Mouse (Mus musculus): ENCODE measurements around the gene Adk. TPM values are rescaled to one million over a fixed set of nuclear protein-coding genes. Genes with fewer than 3 reads are reported as not detected.
A peak's percentile ranks its signal among the peaks of the same experiment; 100 is the strongest.

Gene Adk
- polyA plus RNA-seq, 1 experiment from 2014 or later, result 156 TPM

DNA sequence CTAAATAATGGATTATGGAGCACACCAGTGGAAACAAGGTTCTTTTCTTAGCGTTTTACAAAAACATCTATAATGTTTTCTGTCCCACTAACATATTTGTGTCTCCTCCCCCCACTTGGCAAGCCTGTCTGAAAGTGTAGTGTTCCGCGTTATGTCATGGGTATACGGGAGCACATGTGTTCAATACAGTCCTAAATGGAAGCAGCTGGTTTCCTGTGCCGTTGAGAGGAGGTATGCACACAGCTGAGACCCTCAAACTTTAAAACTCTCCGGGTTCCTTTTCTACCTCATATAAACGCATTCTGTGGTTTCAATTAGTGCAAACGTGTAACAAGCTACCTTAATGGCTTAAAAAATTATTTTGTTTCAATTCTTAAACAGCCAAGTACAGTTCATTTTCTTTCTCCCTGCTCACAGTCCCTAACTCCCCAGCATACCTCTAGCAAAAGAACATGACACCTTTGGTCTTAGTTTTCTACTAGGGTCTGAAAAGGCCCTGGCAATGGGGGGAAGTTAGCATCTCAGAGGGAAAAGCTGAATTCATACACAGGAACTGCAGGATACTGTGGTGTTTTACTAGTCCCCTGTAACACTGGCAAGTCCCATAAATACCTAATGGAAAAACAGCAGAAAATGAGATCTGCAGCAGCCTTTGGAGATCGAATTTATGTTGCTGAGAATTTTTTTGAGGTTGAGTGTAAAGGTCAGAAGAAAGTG lies 235.5 kb downstream of the Adk start:
- no peak overlapping the region for H3K9ac ChIP-seq
- peaks cover 51% of the 10 kb centered on the region for H3K4me1 ChIP-seq
- peak overlapping the region; percentile 30; the same call in 1 of the 2 replicates for H3K4me2 ChIP-seq (replicated peaks)
- no peaks in the 10 kb centered on the region for H3K27me3 ChIP-seq
- no peaks in the 10 kb centered on the region for H3K9me3 ChIP-seq
- H3K36me3 ChIP-seq, result no peaks in the 10 kb centered on the region
- peak overlapping the region; percentile 82 for H3K27ac ChIP-seq
- peak; percentile 94 for ATAC-seq (ENCODE audit: low FRiP score, low read depth)
- no peak overlapping the region for H3K4me3 ChIP-seq
- WGBS, result 11% methylated on average over 9 of the region's 9 CpGs

GRCm38 (mm10) chr14:21299743-21300142 lies 247.4 kb downstream of the Adk start:
- Histone ChIP-seq H3K4me3 (no peak overlapping the region), H3K4me2 (replicated peaks) (no peak overlapping the region), H3K27me3 (no peaks in the 10 kb centered on the region), H3K36me3 (0 out of 2 replicates have a peak, but pooled peaks cover 2% of the 10 kb centered on the region), H3K9me3 (no peaks in the 10 kb centered on the region), H3K4me1 (peaks cover 10% of the 10 kb centered on the region), H3K27ac (no peak overlapping the region), H3K9ac (no peak overlapping the region)
- 71% methylated on average over 4 of the region's 4 CpGs for WGBS
- no peak for ATAC-seq (ENCODE audit: low FRiP score, low read depth)

- no peak overlapping the region for H3K4me2 ChIP-seq (replicated peaks)
- H3K9ac ChIP-seq, result no peak overlapping the region
- H3K4me1 ChIP-seq, result peaks cover 41% of the 10 kb centered on the region
- no peaks in the 10 kb centered on the region for H3K9me3 ChIP-seq
- H3K4me3 ChIP-seq, result no peak overlapping the region
- no peak overlapping the region for H3K27ac ChIP-seq
- no peak for ATAC-seq (ENCODE audit: low FRiP score, low read depth)
- WGBS, result 43% methylated on average over 1 of the region's 1 CpGs
- no peaks in the 10 kb centered on the region for H3K27me3 ChIP-seq
- no peaks in the 10 kb centered on the region for H3K36me3 ChIP-seq
Observed at GRCm38 (mm10) chr14:21304815-21305214, 252.4 kb downstream of the Adk start.

GRCm38 (mm10) chr14:21308349-21308936 lies 256.1 kb downstream of the Adk start:
- no peaks in the 10 kb centered on the region for H3K27me3 ChIP-seq
- WGBS, result 13% methylated on average over 4 of the region's 4 CpGs
- no peaks in the 10 kb centered on the region for H3K36me3 ChIP-seq
- no peaks in the 10 kb centered on the region for H3K9me3 ChIP-seq
- ATAC-seq (ENCODE audit: low FRiP score, low read depth), result no peak; the same call in 1 of the 2 replicates
- no peak overlapping the region for H3K9ac ChIP-seq
- H3K4me1 ChIP-seq, result peaks cover 41% of the 10 kb centered on the region
- peak overlapping the region; percentile 29; the same call in 1 of the 2 replicates for H3K27ac ChIP-seq
- H3K4me2 ChIP-seq (replicated peaks), result no peak overlapping the region
- no peak overlapping the region for H3K4me3 ChIP-seq

- no peak overlapping the region for H3K4me2 ChIP-seq (replicated peaks)
- H3K36me3 ChIP-seq, result no peaks in the 10 kb centered on the region
- WGBS, result 87% methylated on average over 5 of the region's 5 CpGs
- H3K27me3 ChIP-seq, result no peaks in the 10 kb centered on the region
- no peak overlapping the region for H3K27ac ChIP-seq
- H3K9ac ChIP-seq, result no peak overlapping the region
- H3K9me3 ChIP-seq, result no peaks in the 10 kb centered on the region
- ATAC-seq (ENCODE audit: low FRiP score, low read depth), result no peak
- H3K4me1 ChIP-seq, result peaks cover 46% of the 10 kb centered on the region
- no peak overlapping the region for H3K4me3 ChIP-seq
Observed at GRCm38 (mm10) chr14:21310530-21310929, 258.2 kb downstream of the Adk start.

- 21% methylated on average over 11 of the region's 11 CpGs for WGBS
- Histone ChIP-seq H3K27me3 (no peaks in the 10 kb centered on the region), H3K4me3 (no peak overlapping the region), H3K4me2 (replicated peaks) (peak overlapping the region; percentile 27), H3K9me3 (no peaks in the 10 kb centered on the region), H3K9ac (no peak overlapping the region), H3K36me3 (no peaks in the 10 kb centered on the region), H3K27ac (peak overlapping the region; percentile 81; the same call in 1 of the 2 replicates), H3K4me1 (peaks cover 27% of the 10 kb centered on the region)
- peak; percentile 93 for ATAC-seq (ENCODE audit: low FRiP score, low read depth)
Observed at GRCm38 (mm10) chr14:21313561-21314342, 261.4 kb downstream of the Adk start.

DNA sequence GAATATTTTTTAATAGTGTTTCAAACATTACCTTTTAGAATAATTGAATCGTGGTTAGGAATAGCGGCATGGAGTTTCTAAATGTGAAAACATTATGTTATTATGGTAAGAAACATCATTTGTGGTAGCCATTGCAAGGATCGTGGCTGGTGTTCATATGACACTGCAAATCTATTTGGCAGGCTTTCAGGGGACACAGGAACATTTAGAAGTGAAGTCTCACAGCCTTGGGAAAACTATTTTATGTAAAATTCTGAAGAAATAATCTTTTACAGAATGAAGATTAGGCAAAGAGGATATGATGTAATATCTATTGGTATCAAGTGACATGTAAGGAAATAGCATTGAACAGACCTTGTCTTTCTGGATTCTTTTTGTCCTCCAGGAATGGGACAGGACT lies 262.1 kb downstream of the Adk start:
- H3K4me3 ChIP-seq, result no peak overlapping the region

GRCm38 (mm10) chr14:21334826-21335225 lies 282.5 kb downstream of the Adk start:
- no peaks in the 10 kb centered on the region for H3K9me3 ChIP-seq
- H3K27ac ChIP-seq, result no peak overlapping the region
- no peak overlapping the region for H3K4me2 ChIP-seq (replicated peaks)
- 89% methylated on average over 1 of the region's 1 CpGs for WGBS
- peaks cover 14% of the 10 kb centered on the region for H3K4me1 ChIP-seq
- no peak overlapping the region for H3K9ac ChIP-seq
- no peaks in the 10 kb centered on the region for H3K36me3 ChIP-seq
- ATAC-seq (ENCODE audit: low FRiP score, low read depth), result no peak
- no peak overlapping the region for H3K4me3 ChIP-seq
- H3K27me3 ChIP-seq, result no peaks in the 10 kb centered on the region

More for the DNA sequence above, 262.1 kb downstream of the Adk start:
- Histone ChIP-seq H3K4me2 (replicated peaks) (peak overlapping the region; percentile 27), H3K4me1 (peaks cover 27% of the 10 kb centered on the region), H3K27me3 (no peaks in the 10 kb centered on the region), H3K36me3 (no peaks in the 10 kb centered on the region), H3K9ac (no peak overlapping the region), H3K9me3 (no peaks in the 10 kb centered on the region), H3K27ac (peak overlapping the region; percentile 81)
- no peak for ATAC-seq (ENCODE audit: low FRiP score, low read depth)
- 27% methylated on average over 3 of the region's 3 CpGs for WGBS

DNA sequence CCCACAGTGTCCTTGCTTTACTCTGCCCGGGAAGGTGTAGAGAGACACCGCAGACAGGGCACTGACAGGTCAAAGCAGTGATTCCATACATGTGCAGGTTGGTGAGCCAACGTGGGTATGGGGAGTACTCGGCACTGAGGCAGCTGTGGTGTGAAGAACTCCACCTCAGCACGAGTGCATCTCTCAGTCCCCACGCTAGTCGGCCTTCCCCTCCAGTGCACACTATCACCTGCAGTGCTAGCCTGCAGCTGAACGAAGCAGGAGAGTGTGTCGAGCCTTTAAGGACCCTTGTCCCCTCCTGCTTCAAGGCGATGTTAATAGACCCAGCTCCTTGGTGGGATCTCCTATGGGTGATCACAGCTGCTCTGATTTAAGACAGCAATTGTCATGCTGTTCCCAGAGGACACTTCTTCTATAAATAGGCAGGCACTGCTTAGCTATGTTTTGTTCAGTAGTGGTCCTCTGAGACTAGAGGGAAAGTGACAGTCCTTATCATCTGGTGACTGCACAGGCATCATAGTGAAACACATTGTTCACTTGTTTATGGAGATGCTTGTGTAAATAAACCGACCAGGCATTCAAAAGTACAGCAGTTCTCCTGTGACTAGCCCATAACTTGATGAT lies 283.4 kb downstream of the Adk start:
- H3K36me3 ChIP-seq, result no peaks in the 10 kb centered on the region
- H3K4me2 ChIP-seq (replicated peaks), result no peak overlapping the region
- peaks cover 14% of the 10 kb centered on the region for H3K4me1 ChIP-seq
- H3K27ac ChIP-seq, result no peak overlapping the region
- H3K4me3 ChIP-seq, result no peak overlapping the region
- H3K9ac ChIP-seq, result no peak overlapping the region
- no peaks in the 10 kb centered on the region for H3K27me3 ChIP-seq
- WGBS, result 69% methylated on average over 11 of the region's 11 CpGs
- no peaks in the 10 kb centered on the region for H3K9me3 ChIP-seq
- ATAC-seq (ENCODE audit: low FRiP score, low read depth), result no peak

DNA sequence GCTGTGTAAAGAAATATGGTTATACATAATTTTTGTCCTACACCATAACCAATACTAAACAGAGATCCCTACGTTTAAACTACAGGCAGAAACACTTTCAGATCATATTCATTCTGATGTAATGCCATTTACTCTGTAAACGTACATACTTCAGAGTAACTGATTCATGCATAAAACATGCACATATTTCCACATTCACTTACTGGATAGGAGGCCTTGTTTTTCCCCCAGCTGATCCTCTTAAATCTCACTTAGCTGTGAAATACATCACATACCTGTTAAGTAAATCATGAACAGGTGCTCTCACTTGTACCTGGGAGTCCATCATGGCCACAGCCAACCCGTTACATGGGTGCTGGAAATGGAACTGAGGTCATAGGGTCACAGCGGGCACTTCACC lies 285.6 kb downstream of the Adk start:
- no peaks in the 10 kb centered on the region for H3K36me3 ChIP-seq
- no peaks in the 10 kb centered on the region for H3K9me3 ChIP-seq
- H3K27me3 ChIP-seq, result no peaks in the 10 kb centered on the region
- H3K4me3 ChIP-seq, result no peak overlapping the region
- no peak overlapping the region for H3K9ac ChIP-seq
- ATAC-seq (ENCODE audit: low FRiP score, low read depth), result no peak
- H3K27ac ChIP-seq, result no peak overlapping the region
- WGBS, result 51% methylated on average over 4 of the region's 4 CpGs
- H3K4me2 ChIP-seq (replicated peaks), result no peak overlapping the region
- peaks cover 15% of the 10 kb centered on the region for H3K4me1 ChIP-seq

- Histone ChIP-seq H3K9ac (no peak overlapping the region), H3K27ac (no peak overlapping the region), H3K27me3 (no peaks in the 10 kb centered on the region), H3K4me3 (no peak overlapping the region), H3K4me2 (replicated peaks) (no peak overlapping the region), H3K36me3 (no peaks in the 10 kb centered on the region), H3K4me1 (peaks cover 12% of the 10 kb centered on the region; the same call in 1 of the 2 replicates), H3K9me3 (no peaks in the 10 kb centered on the region)
- no peak for ATAC-seq (ENCODE audit: low FRiP score, low read depth)
- WGBS, result 87% methylated on average over 1 of the region's 1 CpGs
Observed at GRCm38 (mm10) chr14:21341195-21341594, 288.8 kb downstream of the Adk start.

GRCm38 (mm10) chr14:21342984-21343383 lies 290.6 kb downstream of the Adk start:
- peaks cover 6% of the 10 kb centered on the region; the same call in 1 of the 2 replicates for H3K4me1 ChIP-seq
- H3K27me3 ChIP-seq, result no peaks in the 10 kb centered on the region
- H3K36me3 ChIP-seq, result no peaks in the 10 kb centered on the region
- WGBS, result 58% methylated on average over 3 of the region's 3 CpGs
- H3K9me3 ChIP-seq, result no peaks in the 10 kb centered on the region
- H3K4me2 ChIP-seq (replicated peaks), result no peak overlapping the region
- H3K4me3 ChIP-seq, result no peak overlapping the region
- no peak overlapping the region for H3K27ac ChIP-seq
- ATAC-seq (ENCODE audit: low FRiP score, low read depth), result no peak
- H3K9ac ChIP-seq, result no peak overlapping the region

All from limb, embryonic 13.5 days (tissue).